Mouse (Mus musculus) heart, embryonic 14.5 days (tissue): ENCODE measurements around the gene Rexo1. TPM values are rescaled to one million over a fixed set of nuclear protein-coding genes. Genes with fewer than 3 reads are reported as not detected.

Experiments used
- ATAC-seq: fragments of 200-750 bp; cut with Nextera tagmentation; 2 replicates; pipeline ENCODE4 v1.8.0; 2017; ENCODE audit warnings: low read depth, moderate TSS enrichment; ENCODE audit not compliant: insufficient number of reproducible peaks, insufficient read depth, low FRiP score
- H3K27ac ChIP-seq, 2 experiments: fragments of 200-500 bp in 1 of 2; fragments of 300-500 bp in 1 of 2; sonication (generic) in 1 of 2; replicated peaks in 1 of 2; 2 replicates each; pipeline ENCODE4 v1.5.1; 2012 to 2014; ENCODE audit warnings: low read depth in 2 of 2, low read length in 2 of 2, control low read depth in 1 of 2, mild to moderate bottlenecking in 1 of 2, mixed read lengths in 1 of 2; ENCODE audit not compliant: control insufficient read depth in 1 of 2, insufficient read depth in 1 of 2
- H3K27me3 ChIP-seq: fragments of 300-500 bp; sonication (generic); 2 replicates; pipeline ENCODE4 v1.6.1; 2014; ENCODE audit warnings: mild to moderate bottlenecking, low read length, control low read depth; ENCODE audit not compliant: control insufficient read depth, insufficient read depth
- H3K36me3 ChIP-seq: fragments of 300-500 bp; sonication (generic); 2 replicates; pipeline ENCODE4 v1.6.1; 2014; ENCODE audit warnings: mild to moderate bottlenecking, control low read depth, low read length, mixed read lengths; ENCODE audit not compliant: control insufficient read depth, insufficient read depth
- H3K4me1 ChIP-seq, 2 experiments: fragments of 200-500 bp in 1 of 2; fragments of 300-500 bp in 1 of 2; sonication (generic) in 1 of 2; 2 replicates each; pipeline ENCODE4 v1.6.1; 2012 to 2014; ENCODE audit warnings: low read length in 2 of 2, control low read depth in 1 of 2, mixed read lengths in 1 of 2; ENCODE audit not compliant: control insufficient read depth in 2 of 2, insufficient read depth in 2 of 2
- H3K4me2 ChIP-seq: fragments of 300-500 bp; sonication (generic); 2 replicates; pipeline ENCODE4 v1.6.1; 2014; ENCODE audit warnings: mild to moderate bottlenecking, low read length
- H3K4me3 ChIP-seq, 2 experiments: fragments of 200-500 bp in 1 of 2; fragments of 300-500 bp in 1 of 2; sonication (generic) in 1 of 2; 2 replicates each; pipeline ENCODE4 v1.5.1; 2012 to 2014; ENCODE audit warnings: low read length in 2 of 2, mild to moderate bottlenecking in 2 of 2, control low read depth in 1 of 2, low read depth in 1 of 2, moderate library complexity in 1 of 2; ENCODE audit not compliant: control insufficient read depth in 1 of 2, insufficient read depth in 1 of 2
- H3K9ac ChIP-seq: fragments of 300-500 bp; sonication (generic); 2 replicates; pipeline ENCODE4 v1.6.1; 2014; ENCODE audit warnings: mild to moderate bottlenecking, low read length
- H3K9me3 ChIP-seq: fragments of 300-500 bp; sonication (generic); 2 replicates; pipeline ENCODE4 v1.6.1; 2016; ENCODE audit warnings: low read length, control low read depth; ENCODE audit not compliant: control insufficient read depth
- WGBS: fragments of 180-500 bp; shearing (Covaris S2); extraction: QIAGEN DNeasy Blood & Tissue Kit; methylation state at CpG from one replicate; pipeline ENCODE4 v1.1.7; 2014; 5-methylcytosine and 5-hydroxymethylcytosine counted together
- polyA plus RNA-seq: library from polyadenylated mRNA; unstranded; fragments of >200 nt; fragmentation: Nextera tagmentation; extraction: Ambion mirVana; gene quantifications from 2 replicates; pipeline ENCODE4 v1.2.1, GENCODE M21; 2014

Gene Rexo1
- polyA plus RNA-seq, 1 experiment from 2014 or later, result 17.0 TPM

GRCm38 (mm10) chr10:80523299-80523698, 38.1 kb downstream of the Rexo1 start:
- no peak overlapping the region for H3K27ac ChIP-seq
- no peaks in the 10 kb centered on the region for H3K36me3 ChIP-seq
- 0 out of 4 replicates have a peak, but pooled peaks cover 0 to 3% of the 10 kb centered on the region in 2 experiments for H3K4me1 ChIP-seq
- H3K27me3 ChIP-seq, result no peaks in the 10 kb centered on the region
- no peaks in the 10 kb centered on the region for H3K9me3 ChIP-seq
- no peak overlapping the region for H3K4me3 ChIP-seq
- 94% methylated on average over 7 of the region's 7 CpGs for WGBS
- H3K9ac ChIP-seq, result no peak overlapping the region
- H3K4me2 ChIP-seq, result no peak overlapping the region
- ATAC-seq, result no peak

GRCm38 (mm10) chr10:80519287-80519686, 42.1 kb downstream of the Rexo1 start:
- 60% methylated on average over 2 of the region's 2 CpGs for WGBS
- H3K27me3 ChIP-seq, result peaks cover 15% of the 10 kb centered on the region

GRCm38 (mm10) chr10:80513739-80514138, 47.6 kb downstream of the Rexo1 start:
- Histone ChIP-seq H3K27me3 (peaks cover 43% of the 10 kb centered on the region), H3K36me3 (no peaks in the 10 kb centered on the region), H3K9ac (peak overlapping the region; percentile 40; the same call in 1 of the 2 replicates), H3K9me3 (no peaks in the 10 kb centered on the region), H3K4me1 (peaks cover 0 to 4% of the 10 kb centered on the region in 2 experiments; a peak in 1 of 4 replicates), H3K4me3 (no peak overlapping the region), H3K27ac (no peak overlapping the region), H3K4me2 (0 out of 2 replicates have a peak overlapping the region, but pooled peaks have one; percentile 23)
- 4% methylated on average over 18 of the region's 19 CpGs for WGBS
- ATAC-seq, result no peak

More at GRCm38 (mm10) chr10:80519287-80519686, 42.1 kb downstream of the Rexo1 start:
- Histone ChIP-seq H3K4me1 (no peaks in the 10 kb centered on the region), H3K4me3 (no peak overlapping the region), H3K36me3 (no peaks in the 10 kb centered on the region), H3K9me3 (no peaks in the 10 kb centered on the region), H3K27ac (no peak overlapping the region), H3K9ac (no peak overlapping the region), H3K4me2 (no peak overlapping the region)
- no peak for ATAC-seq

- H3K4me3 ChIP-seq, result no peak overlapping the region
- H3K9me3 ChIP-seq, result no peaks in the 10 kb centered on the region
- peaks cover 62% of the 10 kb centered on the region for H3K27me3 ChIP-seq
- peaks cover 0 to 4% of the 10 kb centered on the region in 2 experiments; a peak in 1 of 4 replicates for H3K4me1 ChIP-seq
- ATAC-seq, result no peak
- no peaks in the 10 kb centered on the region for H3K36me3 ChIP-seq
- 61% methylated on average over 10 of the region's 10 CpGs for WGBS
- H3K4me2 ChIP-seq, result no peak overlapping the region; the same call in 1 of the 2 replicates
- H3K27ac ChIP-seq, result no peak overlapping the region
- no peak overlapping the region; the same call in 1 of the 2 replicates for H3K9ac ChIP-seq
Observed at GRCm38 (mm10) chr10:80510273-80510660, 51.1 kb downstream of the Rexo1 start.

GRCm38 (mm10) chr10:80509412-80510272, 51.7 kb downstream of the Rexo1 start:
- H3K4me1 ChIP-seq, result peaks cover 0 to 4% of the 10 kb centered on the region in 2 experiments; a peak in 1 of 4 replicates
- peak overlapping the region; percentile 65 for H3K9ac ChIP-seq
- H3K9me3 ChIP-seq, result no peaks in the 10 kb centered on the region
- WGBS, result 12% methylated on average over 20 of the region's 20 CpGs
- H3K4me2 ChIP-seq, result peak overlapping the region; percentile 76
- peak; percentile 45; the same call in 1 of the 2 replicates for ATAC-seq
- peaks cover 62% of the 10 kb centered on the region for H3K27me3 ChIP-seq
- no peaks in the 10 kb centered on the region for H3K36me3 ChIP-seq
- H3K27ac ChIP-seq, result no peak overlapping the region
- H3K4me3 ChIP-seq, result peak overlapping the region; percentile 38 to 42

- H3K9me3 ChIP-seq, result no peaks in the 10 kb centered on the region
- WGBS, result 0% methylated on average over 11 of the region's 11 CpGs
- H3K27me3 ChIP-seq, result peaks cover 64% of the 10 kb centered on the region
- no peak overlapping the region for H3K27ac ChIP-seq
- H3K9ac ChIP-seq, result no peak overlapping the region
- no peak overlapping the region for H3K4me2 ChIP-seq
- H3K4me1 ChIP-seq, result peaks cover 0 to 10% of the 10 kb centered on the region in 2 experiments; a peak in 1 of 4 replicates
- ATAC-seq, result no peak
- H3K4me3 ChIP-seq, result no peak overlapping the region
- no peaks in the 10 kb centered on the region for H3K36me3 ChIP-seq
Observed at GRCm38 (mm10) chr10:80506222-80506621, 55.1 kb downstream of the Rexo1 start.

- Histone ChIP-seq H3K4me3 (no peak overlapping the region), H3K9ac (no peak overlapping the region), H3K27ac (no peak overlapping the region), H3K27me3 (peaks cover 79% of the 10 kb centered on the region), H3K4me1 (peaks cover 0 to 7% of the 10 kb centered on the region in 2 experiments; a peak in 1 of 4 replicates), H3K4me2 (no peak overlapping the region), H3K9me3 (no peaks in the 10 kb centered on the region), H3K36me3 (no peaks in the 10 kb centered on the region)
- ATAC-seq, result no peak
- WGBS, result 5% methylated on average over 8 of the region's 9 CpGs
Observed at GRCm38 (mm10) chr10:80504724-80505123, 56.6 kb downstream of the Rexo1 start.
